Mouse (Mus musculus) kidney, adult 18-20 months (tissue): ENCODE data around the gene 4930513O06Rik.

Experiments used
- DNase-seq: peaks from one replicate; pipeline ENCODE4 v3.0.0; 2021

Gene 4930513O06Rik

GRCm38 (mm10) chrX:139085943-139086342 lies at the start of gene 4930513O06Rik:
Gene 4930513O06Rik (plus strand): TSS chrX:139086243.
- DNase-seq, result no peak

DNA sequence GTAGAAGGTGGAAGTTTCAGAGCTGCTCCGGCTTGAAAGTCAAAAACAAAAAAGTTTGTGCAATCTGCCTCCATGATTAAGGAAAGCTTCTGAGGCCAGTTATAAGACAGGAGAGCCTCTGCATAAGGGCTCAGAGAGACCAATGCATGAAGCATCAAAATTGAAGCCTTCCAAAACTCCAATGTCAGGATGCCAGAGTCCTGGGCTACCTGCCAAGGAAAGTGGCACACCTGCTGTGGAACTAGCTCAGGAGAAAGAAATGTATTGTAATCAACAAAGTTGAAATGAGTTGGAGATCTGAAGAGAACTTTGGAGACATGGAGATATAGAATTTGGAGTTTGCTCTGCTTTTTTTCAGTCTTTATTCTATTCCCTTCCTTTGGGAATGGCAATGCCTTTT lies 48.4 kb upstream of the 4930513O06Rik start:
- no peak for DNase-seq

DNA sequence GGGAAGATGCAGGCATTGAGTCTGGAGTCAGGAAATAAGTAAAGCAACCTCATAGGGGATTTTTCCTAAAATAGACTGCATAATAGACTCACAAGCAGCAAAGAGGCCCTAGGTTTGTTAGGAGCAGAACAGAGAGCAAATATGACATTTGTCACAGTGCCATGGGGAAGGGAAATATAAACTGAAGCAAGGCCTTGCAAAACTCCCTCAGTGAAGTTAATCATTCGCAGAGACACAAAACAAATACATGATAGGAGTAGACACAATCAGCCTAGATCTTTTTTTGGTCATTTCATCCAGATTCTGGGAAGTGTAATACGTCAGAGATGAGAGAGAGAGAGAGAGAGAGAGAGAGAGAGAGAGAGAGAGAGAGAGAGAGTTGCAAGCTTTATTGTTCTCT lies 46.7 kb upstream of the 4930513O06Rik start:
- DNase-seq, result no peak

DNA sequence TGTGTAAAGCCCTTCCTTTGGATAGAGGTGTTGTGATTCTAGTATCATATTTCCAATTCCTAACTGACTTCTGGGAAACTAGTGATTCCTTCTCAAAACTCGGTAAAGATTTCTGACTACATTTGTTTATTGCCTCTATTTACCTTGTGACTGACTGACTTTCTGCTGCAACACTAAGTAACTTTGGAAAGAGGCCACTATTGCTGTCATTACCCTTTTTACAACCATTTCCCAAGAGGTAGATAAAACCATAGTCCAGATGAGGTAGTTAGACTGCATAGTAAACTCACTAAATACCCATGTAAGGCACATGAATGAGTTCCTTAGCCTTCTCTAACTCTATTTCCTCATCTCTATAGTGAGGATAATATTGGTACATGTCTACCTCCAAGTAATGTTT lies 44.9 kb upstream of the 4930513O06Rik start:
- no peak for DNase-seq

DNA sequence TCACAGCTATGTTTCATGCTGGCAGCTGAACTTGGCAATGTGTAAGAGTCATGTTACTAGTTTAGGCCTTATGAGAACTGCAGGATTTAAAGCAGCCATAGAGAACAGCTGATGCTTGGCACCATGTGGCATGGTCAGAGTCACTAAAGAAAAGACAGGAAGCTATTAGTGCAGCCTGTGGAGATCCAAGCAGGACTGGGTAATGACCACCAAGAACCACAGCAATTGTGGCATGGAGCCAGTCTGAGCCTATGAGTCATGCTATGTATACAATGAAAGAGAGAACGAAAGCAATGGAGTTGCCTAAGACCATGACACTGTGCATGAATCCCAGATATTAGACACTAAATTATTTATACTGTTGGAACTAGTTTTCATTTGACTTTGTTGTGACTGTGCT lies 34.1 kb upstream of the 4930513O06Rik start:
- no peak for DNase-seq

- DNase-seq, result no peak
Measured at GRCm38 (mm10) chrX:139053149-139053548, 32.9 kb upstream of the 4930513O06Rik start.

GRCm38 (mm10) chrX:139064078-139064477 lies 22.0 kb upstream of the 4930513O06Rik start:
- DNase-seq, result no peak

- DNase-seq, result no peak
Measured at GRCm38 (mm10) chrX:139078493-139078892, 7.5 kb upstream of the 4930513O06Rik start.

DNA sequence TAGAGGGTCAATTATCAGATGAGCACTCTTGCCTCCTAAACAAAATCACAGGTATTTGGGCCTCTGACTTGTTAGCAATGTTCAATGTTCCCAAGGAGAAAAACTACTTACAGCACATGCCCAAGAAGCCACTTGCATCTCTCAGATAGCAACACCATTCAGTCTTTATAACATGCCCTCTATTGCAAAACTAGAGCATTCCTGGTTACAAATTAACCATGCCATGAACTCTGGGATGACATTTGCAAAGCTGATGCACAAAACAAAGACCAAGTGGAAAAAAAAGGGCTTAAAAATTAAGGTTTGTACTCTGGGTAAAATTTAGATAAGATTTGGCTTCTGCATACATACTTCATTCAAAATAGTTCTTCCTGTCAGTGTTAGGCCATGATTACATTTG lies 966 bp upstream of the 4930513O06Rik start, which contains the start of gene Serpina7:
TSS of gene Serpina7 (minus strand) at position 160 of the 400 bp plus-strand sequence.
- no peak for DNase-seq

DNA sequence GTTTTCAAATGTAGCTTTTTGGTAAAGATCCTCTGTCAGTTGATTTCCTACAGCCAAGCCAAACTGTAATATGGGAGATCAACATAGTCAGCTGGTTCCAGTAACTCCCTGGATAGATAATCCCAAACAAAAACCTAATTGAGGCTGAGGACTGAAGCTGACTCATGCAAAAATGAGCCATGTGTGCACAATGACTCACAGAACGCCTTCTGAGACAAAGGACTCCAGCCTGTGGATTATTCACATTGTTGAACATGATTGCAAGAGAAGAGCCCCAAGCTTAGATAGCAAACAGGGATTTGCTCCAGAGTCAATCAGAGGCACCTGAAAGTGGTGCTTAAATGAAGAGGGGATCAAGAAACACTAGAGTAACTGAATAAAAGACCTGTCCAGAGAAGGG lies 11.2 kb downstream of the 4930513O06Rik start:
- no peak for DNase-seq

- DNase-seq, result no peak
Measured at GRCm38 (mm10) chrX:139134031-139134430, 48.0 kb downstream of the 4930513O06Rik start.
